Mouse (Mus musculus) liver, postnatal 0 days (tissue): ENCODE results near the gene Rpl37a. TPM values are rescaled to one million over a fixed set of nuclear protein-coding genes. Genes with fewer than 3 reads are reported as not detected.

ENCODE experiments used
- ATAC-seq: fragments of 200-750 bp; cut with Nextera tagmentation; 2 replicates; pipeline ENCODE4 v1.8.0; 2017; ENCODE audit warnings: mild to moderate bottlenecking, moderate library complexity
- DNase-seq: peaks from one replicate; pipeline ENCODE4 v3.0.0-alpha.2; 2016
- H3K27ac ChIP-seq: fragments of 300-500 bp; sonication (generic); 2 replicates; pipeline ENCODE4 v1.5.1; 2014; ENCODE audit warnings: antibody characterized with exemption, moderate library complexity, mild to moderate bottlenecking, low read depth
- H3K27me3 ChIP-seq: fragments of 300-500 bp; sonication (generic); 2 replicates; pipeline ENCODE4 v1.6.1; 2014; ENCODE audit warnings: low read length, control low read depth, mixed read lengths; ENCODE audit not compliant: insufficient read depth
- H3K36me3 ChIP-seq: fragments of 300-500 bp; sonication (generic); replicated peaks from 2 replicates; pipeline ENCODE4 v1.6.1; 2014; ENCODE audit warnings: mild to moderate bottlenecking, control low read depth, low read length, moderate library complexity, mixed read lengths; ENCODE audit not compliant: insufficient read depth
- H3K4me1 ChIP-seq: fragments of 300-500 bp; sonication (generic); 2 replicates; pipeline ENCODE4 v1.6.1; 2014; ENCODE audit warnings: antibody characterized with exemption, mild to moderate bottlenecking, control low read depth; ENCODE audit not compliant: insufficient read depth
- H3K4me2 ChIP-seq: fragments of 300-500 bp; sonication (generic); 2 replicates; pipeline ENCODE4 v1.6.1; 2014; ENCODE audit warnings: low read depth, mild to moderate bottlenecking, low read length, moderate library complexity, mixed read lengths
- H3K4me3 ChIP-seq: fragments of 300-500 bp; sonication (generic); 2 replicates; pipeline ENCODE4 v1.5.1; 2014; ENCODE audit warnings: low read depth, low read length
- H3K9ac ChIP-seq: fragments of 300-500 bp; sonication (generic); replicated peaks from 2 replicates; pipeline ENCODE4 v1.6.1; 2014; ENCODE audit warnings: mild to moderate bottlenecking, moderate library complexity
- H3K9me3 ChIP-seq: fragments of 300-500 bp; sonication (generic); 2 replicates; pipeline ENCODE4 v1.6.1; 2016; ENCODE audit warnings: mild to moderate bottlenecking, control low read depth, low read length, mixed read lengths
- CTCF ChIP-seq: sonication (generic); IDR thresholded peaks from 2 replicates; pipeline ENCODE4 v1.5.1; 2016; ENCODE audit warnings: antibody characterized with exemption, low read depth
- EP300 ChIP-seq: IDR thresholded peaks from 2 replicates; pipeline ENCODE4 v1.6.1; 2016; ENCODE audit warnings: antibody characterized with exemption, low read depth, mild to moderate bottlenecking
- WGBS: fragments of 180-500 bp; shearing (Covaris S2); extraction: QIAGEN DNeasy Blood & Tissue Kit; methylation state at CpG from one replicate; pipeline ENCODE4 v1.1.7; 2014; ENCODE audit not compliant: insufficient replicate concordance; 5-methylcytosine and 5-hydroxymethylcytosine counted together
- polyA plus RNA-seq: library from polyadenylated mRNA; unstranded; fragments of >200 nt; fragmentation: Nextera tagmentation; extraction: Ambion mirVana; gene quantifications from 2 replicates; pipeline ENCODE4 v1.2.1, GENCODE M21; 2015

Rpl37a gene
- polyA plus RNA-seq = 1,210 and 1,257 TPM in 2 replicates

- Histone ChIP-seq H3K27me3 (no peaks in the 10 kb centered on the region), H3K4me3 (peak within 1 kb of the TSS; percentile 86), H3K9ac (peak within 1 kb of the TSS; percentile 84), H3K9me3 (no peaks in the 10 kb centered on the region), H3K36me3 (peaks cover 30% of the 10 kb centered on the region), H3K27ac (peak within 1 kb of the TSS; percentile 87), H3K4me2 (peak within 1 kb of the TSS; percentile 73), H3K4me1 (peaks cover 11% of the 10 kb centered on the region)
- DNase-seq (peak; percentile 95), ATAC-seq (peak; percentile 92)
- TF ChIP-seq CTCF = no peak
- TF ChIP-seq EP300 = 0 out of 2 replicates have a peak, but pooled peaks have one; percentile 7
- 3% methylated on average over 68 of the region's 68 CpGs for WGBS
Observed at GRCm38 (mm10) chr1:72710753-72711653, at the start of gene Rpl37a. Rpl37a (plus strand) TSS chr1:72711290.

- Histone ChIP-seq H3K36me3 (no peaks in the 10 kb centered on the region), H3K27ac (no peak overlapping the region), H3K4me2 (no peak overlapping the region), H3K9me3 (no peaks in the 10 kb centered on the region), H3K4me1 (no peaks in the 10 kb centered on the region), H3K4me3 (no peak overlapping the region), H3K27me3 (no peaks in the 10 kb centered on the region), H3K9ac (no peak overlapping the region)
- 69% methylated on average over 3 of the region's 3 CpGs for WGBS
- ATAC-seq = no peak
- TF ChIP-seq EP300 = no peak
- no peak for TF ChIP-seq CTCF
- DNase-seq = no peak
Observed at GRCm38 (mm10) chr1:72673070-72673469, 38.0 kb upstream of the Rpl37a start.

GRCm38 (mm10) chr1:72696256-72696655, 14.8 kb upstream of the Rpl37a start:
- Histone ChIP-seq H3K27ac (no peak overlapping the region), H3K9me3 (no peaks in the 10 kb centered on the region), H3K4me2 (no peak overlapping the region), H3K27me3 (no peaks in the 10 kb centered on the region), H3K36me3 (no peaks in the 10 kb centered on the region), H3K4me3 (no peak overlapping the region), H3K4me1 (no peaks in the 10 kb centered on the region), H3K9ac (no peak overlapping the region)
- TF ChIP-seq CTCF (no peak), EP300 (no peak)
- ATAC-seq = no peak
- WGBS = 55% methylated on average over 3 of the region's 3 CpGs
- DNase-seq = no peak

- H3K4me2 ChIP-seq = no peak overlapping the region
- H3K27me3 ChIP-seq = no peaks in the 10 kb centered on the region
- no peak overlapping the region for H3K9ac ChIP-seq
- H3K9me3 ChIP-seq = no peaks in the 10 kb centered on the region
- no peak overlapping the region for H3K27ac ChIP-seq
- H3K4me3 ChIP-seq = no peak overlapping the region
- DNase-seq (no peak), ATAC-seq (no peak)
- TF ChIP-seq EP300 = no peak
- TF ChIP-seq CTCF = no peak
- WGBS = 65% methylated on average over 4 of the region's 4 CpGs
- H3K4me1 ChIP-seq = no peaks in the 10 kb centered on the region
- no peaks in the 10 kb centered on the region for H3K36me3 ChIP-seq
Observed at GRCm38 (mm10) chr1:72698651-72699050, 12.4 kb upstream of the Rpl37a start.

- Histone ChIP-seq H3K9ac (no peak within 1 kb of the TSS), H3K27me3 (no peaks in the 10 kb centered on the region), H3K36me3 (no peaks in the 10 kb centered on the region), H3K9me3 (no peaks in the 10 kb centered on the region), H3K4me3 (no peak within 1 kb of the TSS), H3K27ac (no peak within 1 kb of the TSS), H3K4me1 (no peaks in the 10 kb centered on the region), H3K4me2 (no peak within 1 kb of the TSS)
- no peak for ATAC-seq
- DNase-seq = no peak
- no peak for TF ChIP-seq CTCF
- no peak for TF ChIP-seq EP300
- WGBS = 82% methylated on average over 11 of the region's 11 CpGs
Observed at GRCm38 (mm10) chr1:72700479-72700878, 10.6 kb upstream of the Rpl37a start, which contains the start of gene Ankar. Ankar (minus strand) TSS chr1:72700579.

GRCm38 (mm10) chr1:72707525-72707924, 3.6 kb upstream of the Rpl37a start:
- 32% methylated on average over 4 of the region's 4 CpGs for WGBS
- no peaks in the 10 kb centered on the region for H3K9me3 ChIP-seq
- peaks cover 1% of the 10 kb centered on the region for H3K4me1 ChIP-seq
- H3K9ac ChIP-seq = no peak overlapping the region
- TF ChIP-seq EP300 (no peak), CTCF (no peak)
- DNase-seq (no peak), ATAC-seq (no peak)
- no peak overlapping the region for H3K27ac ChIP-seq
- no peak overlapping the region for H3K4me3 ChIP-seq
- H3K27me3 ChIP-seq = no peaks in the 10 kb centered on the region
- H3K36me3 ChIP-seq = 0 out of 2 replicates have a peak, but pooled peaks cover 1% of the 10 kb centered on the region
- H3K4me2 ChIP-seq = no peak overlapping the region
